Mouse (Mus musculus) T-helper 17 cell (primary cell): ENCODE measurements around the gene Abcc10.

Source experiments
- in situ Hi-C, 2 experiments: fragments of 300-600 bp; cut with MboI, MseI; formaldehyde crosslinking; loops; 1 replicate in 1 of 2; 2 replicates in 1 of 2; pipeline ENCODE4 v1.15.1; 2025; ENCODE audit warnings: high pct_unique_total_duplicates in 2 of 2

Gene Abcc10

GRCm38 (mm10) chr17:46258279-46259053 lies 69.7 kb downstream of the Abcc10 start:
- in situ Hi-C loops, result no loop called here

GRCm38 (mm10) chr17:46255147-46255546 lies 73.0 kb downstream of the Abcc10 start:
- in situ Hi-C loops, result no loop called here

- in situ Hi-C loops, result no loop called here
These were observed 74.0 kb downstream of the Abcc10 start for GRCm38 (mm10) chr17:46254106-46254505.

- in situ Hi-C loops, result no loop called here
These were observed 74.6 kb downstream of the Abcc10 start, which contains the start of gene Lrrc73 for GRCm38 (mm10) chr17:46253452-46254084. TSS of gene Lrrc73 (plus strand) at chr17:46253531.
